Mouse (Mus musculus): Measurements from ENCODE around the gene Ttc23.

The Ttc23 gene

DNA sequence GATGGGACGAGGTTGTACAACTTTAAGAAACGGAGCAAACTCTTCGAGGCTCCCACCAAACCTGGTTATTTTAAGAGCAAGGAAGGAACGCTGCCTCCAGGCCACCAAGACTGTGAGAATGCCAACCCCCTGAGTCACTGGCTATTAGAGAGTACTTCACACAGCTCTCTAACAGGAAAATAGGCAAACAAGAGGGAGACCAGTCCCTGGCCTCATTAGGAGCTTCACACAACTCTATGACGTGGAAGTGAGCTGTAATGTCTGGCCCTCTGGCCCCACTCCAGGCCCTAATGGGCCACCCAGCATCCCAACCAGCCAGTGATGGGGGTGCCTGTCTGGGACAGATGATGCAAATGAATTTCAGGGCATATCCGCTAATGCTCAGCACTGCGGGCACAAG, 94.5 kb downstream of the Ttc23 start:
- TF ChIP-seq NANOG (IDR thresholded peaks at IDR 0.05; ENCODE audit: borderline replicate concordance, low read length), result no peak
- no peak for TF ChIP-seq POU5F1 (IDR thresholded peaks at IDR 0.05; ENCODE audit: borderline replicate concordance, low read length)
- TF ChIP-seq CTCF (conservative IDR thresholded peaks at IDR 0.05; ENCODE audit: low read length), result no peak
- H3K36me3 ChIP-seq (ENCODE audit: insufficient read depth, low read length), result no peaks in the 10 kb centered on the region
- peaks cover 6% of the 10 kb centered on the region; the same call in 1 of the 2 replicates for H3K27me3 ChIP-seq (ENCODE audit: insufficient read depth, low read length)
- 0 out of 2 replicates have a peak, but pooled peaks cover 12% of the 10 kb centered on the region for H3K4me1 ChIP-seq (replicated peaks; ENCODE audit: low read depth, low read length)
- H3K4me3 ChIP-seq (replicated peaks; ENCODE audit: low read length), result no peak overlapping the region
- peaks cover 3% of the 10 kb centered on the region for H3K9me3 ChIP-seq (ENCODE audit: low read length)

DNA sequence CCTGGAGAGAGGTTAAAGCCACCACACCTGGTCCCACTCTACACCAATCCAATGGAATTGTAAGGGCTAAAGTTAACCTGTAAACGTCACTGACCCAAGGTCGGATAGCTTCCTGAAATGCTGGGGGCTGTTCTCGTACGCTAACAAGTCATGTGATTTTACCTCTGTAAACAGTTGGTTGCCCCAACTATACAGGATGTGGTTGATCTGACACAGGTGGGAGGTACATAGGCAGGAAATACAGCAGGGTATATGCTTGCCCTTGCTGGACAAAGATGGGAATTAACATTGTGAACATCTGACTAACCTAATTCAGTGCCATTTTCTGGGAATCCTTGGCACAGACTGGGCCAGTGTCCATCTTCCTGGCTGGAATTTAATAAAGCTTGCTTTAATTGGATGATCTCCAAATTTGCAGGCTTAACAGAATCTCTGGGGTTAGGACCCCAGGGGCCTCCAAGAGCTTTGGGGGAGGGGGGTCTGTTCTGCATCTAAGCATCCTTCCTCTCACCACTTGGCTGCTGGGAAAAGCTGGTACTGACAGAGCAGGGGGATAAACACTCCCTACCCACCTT, 100.6 kb downstream of the Ttc23 start:
- H3K27me3 ChIP-seq (ENCODE audit: insufficient read depth, low read length), result peaks cover 14% of the 10 kb centered on the region

DNA sequence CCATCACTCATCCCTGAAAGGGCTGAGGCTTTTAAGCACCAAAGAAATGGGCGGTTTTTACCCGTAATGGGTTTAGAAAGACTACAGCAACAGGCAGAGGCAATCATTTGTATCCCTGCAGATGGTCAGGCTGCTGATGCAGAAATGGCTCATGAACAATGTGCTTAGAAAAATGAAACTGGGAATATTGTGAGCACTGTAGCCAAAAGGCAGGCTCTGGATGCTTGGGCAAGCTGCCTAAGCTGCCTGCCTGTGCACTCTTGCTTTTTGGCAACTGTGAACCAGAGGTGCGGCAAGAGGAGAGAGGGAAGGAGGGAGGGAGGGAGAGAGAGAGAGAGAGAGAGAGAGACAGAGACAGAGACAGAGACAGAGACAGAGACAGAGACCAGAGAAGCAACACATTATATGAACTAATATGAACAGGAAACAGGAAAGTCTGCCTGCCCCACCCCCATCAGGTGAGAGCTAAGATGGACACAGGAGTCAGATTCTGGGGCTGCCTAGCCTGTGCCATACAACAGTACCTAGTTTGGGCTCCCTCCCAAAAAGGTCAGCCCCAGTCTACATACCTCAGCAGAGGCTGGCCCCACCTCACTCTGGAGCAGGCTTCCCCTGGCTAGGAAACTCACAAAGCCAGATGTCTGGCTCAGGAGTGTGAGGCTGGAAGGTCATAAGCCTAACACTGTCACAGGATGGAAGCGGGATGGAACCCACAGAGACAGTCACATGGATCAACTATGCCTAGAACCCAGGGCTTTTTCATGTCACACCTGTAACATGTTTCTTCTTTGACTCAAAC, 102.4 kb downstream of the Ttc23 start:
- H3K36me3 ChIP-seq (ENCODE audit: insufficient read depth, low read length), result no peaks in the 10 kb centered on the region
- no peak overlapping the region for H3K4me3 ChIP-seq (replicated peaks; ENCODE audit: low read length)
- TF ChIP-seq CTCF (conservative IDR thresholded peaks at IDR 0.05; ENCODE audit: low read length), result no peak
- TF ChIP-seq NANOG (IDR thresholded peaks at IDR 0.05; ENCODE audit: borderline replicate concordance, low read length), result no peak
- TF ChIP-seq POU5F1 (IDR thresholded peaks at IDR 0.05; ENCODE audit: borderline replicate concordance, low read length), result no peak
- peaks cover 19% of the 10 kb centered on the region for H3K27me3 ChIP-seq (ENCODE audit: insufficient read depth, low read length)
- H3K9me3 ChIP-seq (ENCODE audit: low read length), result no peaks in the 10 kb centered on the region; the same call in 1 of the 2 replicates
- no peaks in the 10 kb centered on the region for H3K4me1 ChIP-seq (replicated peaks; ENCODE audit: low read depth, low read length)

More for the DNA sequence above, 100.6 kb downstream of the Ttc23 start:
- H3K36me3 ChIP-seq (ENCODE audit: insufficient read depth, low read length), result no peaks in the 10 kb centered on the region
- 0 out of 2 replicates have a peak, but pooled peaks cover under 1% of the 10 kb centered on the region for H3K4me1 ChIP-seq (replicated peaks; ENCODE audit: low read depth, low read length)
- TF ChIP-seq CTCF (conservative IDR thresholded peaks at IDR 0.05; ENCODE audit: low read length) (no peak), POU5F1 (IDR thresholded peaks at IDR 0.05; ENCODE audit: borderline replicate concordance, low read length) (no peak), NANOG (IDR thresholded peaks at IDR 0.05; ENCODE audit: borderline replicate concordance, low read length) (no peak)
- peaks cover 3% of the 10 kb centered on the region for H3K9me3 ChIP-seq (ENCODE audit: low read length)
- no peak overlapping the region for H3K4me3 ChIP-seq (replicated peaks; ENCODE audit: low read length)

DNA sequence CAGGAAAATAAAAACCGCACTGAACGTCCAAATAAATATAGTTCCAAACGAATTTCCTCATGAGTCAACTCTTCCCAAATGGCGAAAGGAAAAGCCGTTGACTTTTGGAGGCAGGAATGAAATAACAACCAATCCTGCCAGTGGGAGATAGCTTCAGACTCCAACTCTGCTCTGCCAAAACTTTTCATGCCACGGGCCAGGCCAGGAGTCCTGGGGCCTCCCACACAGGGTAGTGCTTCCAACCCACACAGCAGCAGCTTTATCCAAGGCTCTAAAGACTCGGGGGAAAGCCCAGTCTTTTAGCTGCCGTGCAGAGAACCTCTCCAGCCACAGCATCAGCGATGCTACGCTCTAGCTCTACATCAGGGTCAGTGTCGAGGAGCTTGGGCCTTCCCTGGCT, 107.4 kb downstream of the Ttc23 start:
- Histone ChIP-seq H3K36me3 (ENCODE audit: insufficient read depth, low read length) (no peaks in the 10 kb centered on the region), H3K4me3 (replicated peaks; ENCODE audit: low read length) (no peak overlapping the region), H3K4me1 (replicated peaks; ENCODE audit: low read depth, low read length) (peaks cover 3% of the 10 kb centered on the region; the same call in 1 of the 2 replicates), H3K9me3 (ENCODE audit: low read length) (no peaks in the 10 kb centered on the region), H3K27me3 (ENCODE audit: insufficient read depth, low read length) (peaks cover 52% of the 10 kb centered on the region)
- no peak for TF ChIP-seq CTCF (conservative IDR thresholded peaks at IDR 0.05; ENCODE audit: low read length)
- no peak for TF ChIP-seq NANOG (IDR thresholded peaks at IDR 0.05; ENCODE audit: borderline replicate concordance, low read length)
- no peak for TF ChIP-seq POU5F1 (IDR thresholded peaks at IDR 0.05; ENCODE audit: borderline replicate concordance, low read length)

DNA sequence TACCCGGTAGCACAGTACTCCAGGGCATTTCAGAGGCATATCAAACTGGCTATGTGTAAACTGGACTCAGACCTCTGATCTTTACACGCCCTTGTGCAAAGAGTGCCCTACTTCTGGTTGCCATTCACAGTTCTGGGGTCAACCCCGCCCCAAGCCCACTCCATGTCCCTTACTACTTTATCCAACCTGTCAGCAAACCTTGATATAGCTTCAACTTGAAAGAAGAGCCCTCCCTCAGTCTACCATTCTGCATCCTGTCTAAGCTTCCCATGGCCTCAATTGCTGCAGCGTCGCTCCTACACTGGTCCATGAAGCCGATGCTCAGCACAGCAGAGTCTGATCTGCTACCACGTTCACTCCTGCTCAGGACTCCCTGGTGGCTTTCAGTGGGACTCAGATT, 108.2 kb downstream of the Ttc23 start:
- H3K4me3 ChIP-seq (replicated peaks; ENCODE audit: low read length), result no peak overlapping the region
- 0 out of 2 replicates have a peak, but pooled peaks cover 6% of the 10 kb centered on the region for H3K9me3 ChIP-seq (ENCODE audit: low read length)
- TF ChIP-seq NANOG (IDR thresholded peaks at IDR 0.05; ENCODE audit: borderline replicate concordance, low read length) (no peak), CTCF (conservative IDR thresholded peaks at IDR 0.05; ENCODE audit: low read length) (no peak), POU5F1 (IDR thresholded peaks at IDR 0.05; ENCODE audit: borderline replicate concordance, low read length) (no peak)
- peaks cover 57% of the 10 kb centered on the region for H3K27me3 ChIP-seq (ENCODE audit: insufficient read depth, low read length)
- peaks cover 3% of the 10 kb centered on the region; the same call in 1 of the 2 replicates for H3K4me1 ChIP-seq (replicated peaks; ENCODE audit: low read depth, low read length)
- no peaks in the 10 kb centered on the region for H3K36me3 ChIP-seq (ENCODE audit: insufficient read depth, low read length)

DNA sequence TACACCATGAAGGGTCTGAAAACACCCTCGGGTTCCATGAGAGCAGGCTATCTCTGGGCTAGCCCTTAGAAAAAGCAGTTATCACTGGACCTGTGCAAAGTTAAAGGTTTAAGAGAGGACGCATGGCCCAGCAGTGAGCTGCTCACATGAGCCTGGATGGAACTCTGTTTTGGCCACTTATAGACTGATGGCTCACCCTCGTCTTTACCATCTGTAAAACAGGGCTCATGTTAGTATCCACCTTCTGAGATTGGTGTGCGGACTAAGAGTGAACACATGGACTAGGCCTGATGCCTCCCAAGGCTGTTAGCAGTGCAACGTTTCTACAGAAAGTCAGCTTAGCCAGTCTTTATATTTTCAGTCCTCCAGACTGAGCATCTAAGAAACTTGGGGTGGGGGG, 109.4 kb downstream of the Ttc23 start:
- Histone ChIP-seq H3K36me3 (ENCODE audit: insufficient read depth, low read length) (no peaks in the 10 kb centered on the region), H3K4me1 (replicated peaks; ENCODE audit: low read depth, low read length) (peaks cover 3% of the 10 kb centered on the region; the same call in 1 of the 2 replicates), H3K4me3 (replicated peaks; ENCODE audit: low read length) (no peak overlapping the region), H3K9me3 (ENCODE audit: low read length) (0 out of 2 replicates have a peak, but pooled peaks cover 6% of the 10 kb centered on the region), H3K27me3 (ENCODE audit: insufficient read depth, low read length) (peaks cover 58% of the 10 kb centered on the region)
- TF ChIP-seq POU5F1 (IDR thresholded peaks at IDR 0.05; ENCODE audit: borderline replicate concordance, low read length) (no peak), CTCF (conservative IDR thresholded peaks at IDR 0.05; ENCODE audit: low read length) (no peak), NANOG (IDR thresholded peaks at IDR 0.05; ENCODE audit: borderline replicate concordance, low read length) (no peak)

DNA sequence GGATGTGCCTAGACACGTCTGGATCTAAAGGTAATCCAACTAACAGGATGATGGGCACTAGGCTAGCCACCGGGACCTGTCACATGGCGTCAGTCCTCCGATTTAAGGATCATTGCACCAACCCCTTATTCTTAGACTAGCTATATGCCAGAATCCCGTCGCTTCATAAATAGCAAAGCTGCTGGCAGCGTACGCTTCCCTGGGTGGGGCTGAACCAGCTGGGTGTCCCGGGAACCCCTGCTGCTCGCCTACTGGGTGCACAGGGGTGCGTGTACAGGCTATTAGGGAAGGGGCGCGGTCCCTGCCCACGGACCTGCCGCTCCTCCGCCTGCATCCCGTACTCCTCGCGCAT, 111.3 kb downstream of the Ttc23 start:
- Histone ChIP-seq H3K27me3 (ENCODE audit: insufficient read depth, low read length) (peaks cover 63% of the 10 kb centered on the region), H3K9me3 (ENCODE audit: low read length) (0 out of 2 replicates have a peak, but pooled peaks cover 6% of the 10 kb centered on the region), H3K4me3 (replicated peaks; ENCODE audit: low read length) (peak overlapping the region; percentile 84), H3K36me3 (ENCODE audit: insufficient read depth, low read length) (no peaks in the 10 kb centered on the region), H3K4me1 (replicated peaks; ENCODE audit: low read depth, low read length) (peaks cover 3% of the 10 kb centered on the region; the same call in 1 of the 2 replicates)
- TF ChIP-seq CTCF (conservative IDR thresholded peaks at IDR 0.05; ENCODE audit: low read length) (no peak), POU5F1 (IDR thresholded peaks at IDR 0.05; ENCODE audit: borderline replicate concordance, low read length) (no peak), NANOG (IDR thresholded peaks at IDR 0.05; ENCODE audit: borderline replicate concordance, low read length) (no peak)

DNA sequence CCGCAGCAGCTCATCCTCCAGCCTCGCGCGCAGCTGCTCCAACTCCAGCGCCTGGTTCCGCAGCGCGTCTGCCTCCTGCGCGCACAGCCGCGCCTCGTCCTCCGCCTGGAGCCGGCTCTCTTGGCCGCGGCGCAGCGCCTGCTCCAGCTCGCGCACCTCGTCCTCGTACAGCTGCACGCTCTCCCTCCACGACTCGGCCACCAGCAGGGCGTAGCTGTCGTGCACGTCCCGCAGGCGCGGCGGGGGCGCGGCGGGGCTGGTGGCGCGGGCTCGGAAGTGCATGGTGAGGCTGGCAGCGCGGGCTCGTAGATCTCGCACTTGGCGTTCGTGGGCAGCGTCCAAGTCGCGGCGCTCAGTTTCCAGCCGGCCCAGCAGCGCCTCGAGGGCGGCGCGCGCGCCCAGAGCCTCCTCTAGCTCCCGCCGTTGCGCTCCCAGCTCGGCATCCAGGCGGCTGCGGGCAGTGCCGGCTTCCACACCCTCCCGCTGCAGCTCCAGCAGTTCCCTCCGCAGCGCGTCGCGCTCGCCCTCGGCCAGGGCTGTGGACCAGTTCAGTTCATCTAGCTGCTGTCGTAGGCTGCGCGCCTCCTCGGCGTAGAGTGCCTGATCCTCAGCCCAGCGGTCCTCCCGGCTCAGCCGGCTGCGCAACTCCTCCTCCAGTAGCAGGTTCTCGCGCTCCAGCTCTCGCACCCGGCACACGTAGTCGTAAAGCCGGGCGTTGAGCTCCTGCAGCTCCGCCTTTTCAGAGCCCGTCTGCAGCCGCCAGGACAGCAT, 111.8 kb downstream of the Ttc23 start:
- Histone ChIP-seq H3K4me1 (replicated peaks; ENCODE audit: low read depth, low read length) (peaks cover 3% of the 10 kb centered on the region; the same call in 1 of the 2 replicates), H3K4me3 (replicated peaks; ENCODE audit: low read length) (peak overlapping the region; percentile 84), H3K36me3 (ENCODE audit: insufficient read depth, low read length) (no peaks in the 10 kb centered on the region), H3K27me3 (ENCODE audit: insufficient read depth, low read length) (peaks cover 68% of the 10 kb centered on the region), H3K9me3 (ENCODE audit: low read length) (0 out of 2 replicates have a peak, but pooled peaks cover 6% of the 10 kb centered on the region)
- TF ChIP-seq NANOG (IDR thresholded peaks at IDR 0.05; ENCODE audit: borderline replicate concordance, low read length) (no peak), POU5F1 (IDR thresholded peaks at IDR 0.05; ENCODE audit: borderline replicate concordance, low read length) (no peak), CTCF (conservative IDR thresholded peaks at IDR 0.05; ENCODE audit: low read length) (no peak)
